Mouse (Mus musculus) heart, embryonic 11.5 days (tissue): Measurements from ENCODE around the gene Olfr1348. TPM values are rescaled to one million over a fixed set of nuclear protein-coding genes. Genes with fewer than 3 reads are reported as not detected.

Experiments
- ATAC-seq: fragments of 200-750 bp; cut with Nextera tagmentation; replicated peaks from 2 replicates; pipeline ENCODE4 v1.8.0; 2017; ENCODE audit warnings: moderate library complexity; ENCODE audit not compliant: insufficient number of reproducible peaks, low FRiP score, low TSS enrichment
- H3K27ac ChIP-seq: fragments of 300-500 bp; sonication (generic); 2 replicates; pipeline ENCODE4 v1.5.1; 2014; ENCODE audit warnings: mild to moderate bottlenecking, low read depth, low read length
- H3K27me3 ChIP-seq: fragments of 300-500 bp; sonication (generic); 2 replicates; pipeline ENCODE4 v1.6.1; 2014; ENCODE audit warnings: mild to moderate bottlenecking, low read length, mixed read lengths; ENCODE audit not compliant: control insufficient read depth, insufficient read depth
- H3K36me3 ChIP-seq: fragments of 300-500 bp; sonication (generic); 2 replicates; pipeline ENCODE4 v1.6.1; 2014; ENCODE audit warnings: mild to moderate bottlenecking, low read length, moderate library complexity, mixed read lengths; ENCODE audit not compliant: control insufficient read depth, insufficient read depth
- H3K4me1 ChIP-seq: fragments of 300-500 bp; sonication (generic); 2 replicates; pipeline ENCODE4 v1.6.1; 2014; ENCODE audit warnings: low read length; ENCODE audit not compliant: control insufficient read depth, insufficient read depth
- H3K4me2 ChIP-seq: fragments of 300-500 bp; sonication (generic); 2 replicates; pipeline ENCODE4 v1.6.1; 2014; ENCODE audit warnings: mild to moderate bottlenecking, moderate library complexity
- H3K4me3 ChIP-seq: fragments of 300-500 bp; sonication (generic); 2 replicates; pipeline ENCODE4 v1.5.1; 2014; ENCODE audit warnings: low read depth, low read length
- H3K9ac ChIP-seq: fragments of 300-500 bp; sonication (generic); 2 replicates; pipeline ENCODE4 v1.6.1; 2014; ENCODE audit warnings: mild to moderate bottlenecking, low read depth, low read length, moderate library complexity
- H3K9me3 ChIP-seq: fragments of 300-500 bp; sonication (generic); replicated peaks from 2 replicates; pipeline ENCODE4 v1.6.1; 2016; ENCODE audit warnings: low read length; ENCODE audit not compliant: control insufficient read depth
- WGBS: fragments of 180-500 bp; shearing (Covaris S2); extraction: QIAGEN DNeasy Blood & Tissue Kit; methylation state at CpG from one replicate; pipeline ENCODE4 v1.1.7; 2014; ENCODE audit not compliant: insufficient replicate concordance; 5-methylcytosine and 5-hydroxymethylcytosine counted together
- polyA plus RNA-seq: library from polyadenylated mRNA; unstranded; fragments of >200 nt; fragmentation: Nextera tagmentation; extraction: Ambion mirVana; gene quantifications from 2 replicates; pipeline ENCODE4 v1.2.1, GENCODE M21; 2014

The Olfr1348 gene
- polyA plus RNA-seq, 1 experiment from 2014 or later, result not detected

GRCm38 (mm10) chr7:6456399-6456798 lies 52.1 kb downstream of the Olfr1348 start:
- H3K36me3 ChIP-seq, result no peaks in the 10 kb centered on the region
- H3K4me1 ChIP-seq, result no peaks in the 10 kb centered on the region
- no peak overlapping the region for H3K4me2 ChIP-seq
- 39% methylated on average over 3 of the region's 3 CpGs for WGBS
- H3K27me3 ChIP-seq, result no peaks in the 10 kb centered on the region
- ATAC-seq, result no peak
- H3K27ac ChIP-seq, result no peak overlapping the region
- H3K9me3 ChIP-seq, result peaks cover 7% of the 10 kb centered on the region
- H3K9ac ChIP-seq, result no peak overlapping the region
- no peak overlapping the region for H3K4me3 ChIP-seq

DNA sequence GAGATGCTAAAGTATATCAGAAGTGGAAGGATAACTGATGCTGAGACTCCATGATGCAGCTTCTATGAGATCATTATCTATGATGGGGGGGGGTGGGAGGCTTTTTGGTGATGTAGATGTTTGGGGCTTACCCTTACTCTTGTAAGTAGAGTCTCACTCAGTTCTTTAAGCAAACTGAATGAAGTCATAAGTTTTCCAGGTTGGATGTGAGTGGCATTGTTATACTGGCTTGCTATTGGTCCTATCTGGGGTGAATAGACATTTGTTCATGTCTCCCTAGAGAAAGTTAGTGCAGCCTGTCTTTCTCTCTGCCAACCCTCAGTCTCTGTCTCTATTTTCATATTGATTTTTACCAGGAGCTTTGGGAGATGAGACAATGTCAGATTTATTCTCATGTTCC lies 52.7 kb downstream of the Olfr1348 start, which contains the start of gene Olfr1336:
TSS of gene Olfr1336 (plus strand) at position 301 of the 400 bp plus-strand sequence.
- H3K9me3 ChIP-seq, result peaks cover 7% of the 10 kb centered on the region
- no peak within 1 kb of the TSS for H3K27ac ChIP-seq
- H3K9ac ChIP-seq, result no peak within 1 kb of the TSS
- no peak within 1 kb of the TSS for H3K4me2 ChIP-seq
- no peaks in the 10 kb centered on the region for H3K27me3 ChIP-seq
- no peaks in the 10 kb centered on the region for H3K36me3 ChIP-seq
- no peak within 1 kb of the TSS for H3K4me3 ChIP-seq
- no peaks in the 10 kb centered on the region for H3K4me1 ChIP-seq
- ATAC-seq, result no peak

Other genes with a start within 250 kb of the Olfr1348 start
- 6.3 and 6.7 TPM in 2 replicates for gene Zfp667, start 222.2 kb downstream of the Olfr1348 start, polyA plus RNA-seq
- 4.4 and 5.1 TPM in 2 replicates for gene Zfp583, start 177.5 kb downstream of the Olfr1348 start, polyA plus RNA-seq
- 1.1 and 2.4 TPM in 2 replicates for gene Gm3854, start 165.0 kb downstream of the Olfr1348 start, polyA plus RNA-seq
- 1.5 and 2.0 TPM in 2 replicates for gene Zfp78, start 145.5 kb downstream of the Olfr1348 start, polyA plus RNA-seq
- 8.0 and 8.5 TPM in 2 replicates for gene Zfp28, start 125.5 kb downstream of the Olfr1348 start, polyA plus RNA-seq
- gene Smim17, start 110.0 kb downstream of the Olfr1348 start, polyA plus RNA-seq, result not detected in 2 replicates
- not detected in 2 replicates for gene Gm20715, start 98.5 kb downstream of the Olfr1348 start, polyA plus RNA-seq
- gene Olfr1344, start 70.1 kb downstream of the Olfr1348 start, polyA plus RNA-seq, result not detected in 2 replicates
- not detected in 2 replicates for gene Olfr1336, start 52.6 kb downstream of the Olfr1348 start, polyA plus RNA-seq
- gene Olfr1346, start 41.6 kb downstream of the Olfr1348 start, polyA plus RNA-seq, result not detected in 2 replicates
- gene Olfr5, start 21.8 kb downstream of the Olfr1348 start, polyA plus RNA-seq, result not detected in 2 replicates
- not detected in 2 replicates for gene Olfr1347, start 9.0 kb downstream of the Olfr1348 start, polyA plus RNA-seq
- gene Olfr1349, start 14.2 kb upstream of the Olfr1348 start, polyA plus RNA-seq, result 0.10 TPM in 1 of 2 replicates, not detected in the other
- gene Olfr1350, start 56.1 kb upstream of the Olfr1348 start, polyA plus RNA-seq, result not detected in 2 replicates
- 20.3 and 21.5 TPM in 2 replicates for gene Zim1, start 187.7 kb upstream of the Olfr1348 start, polyA plus RNA-seq
- 214 TPM in 2 replicates for gene Peg3, start 221.7 kb upstream of the Olfr1348 start, polyA plus RNA-seq
- gene Usp29, start 221.8 kb upstream of the Olfr1348 start, polyA plus RNA-seq, result 14.5 and 15.5 TPM in 2 replicates